Mouse (Mus musculus): Measurements from ENCODE around the gene Agap1. TPM values are rescaled to one million over a fixed set of nuclear protein-coding genes. Genes with fewer than 3 reads are reported as not detected.
A peak's percentile ranks its signal among the peaks of the same experiment; 100 is the strongest.

Gene Agap1
- total and polyA plus RNA-seq, 2 experiments from 2014 or later, result 40.1 to 108 TPM

GRCm38 (mm10) chr1:89611521-89611920 lies 156.9 kb downstream of the Agap1 start:
- no peaks in the 10 kb centered on the region for H3K9me3 ChIP-seq (ENCODE audit: low read length)
- DNase-seq (no peak), ATAC-seq (no peak)
- no peak for TF ChIP-seq CTCF (IDR thresholded peaks at IDR 0.05; ENCODE audit: low read depth)
- H3K4me3 ChIP-seq (ENCODE audit: low read depth, low read length), result no peak overlapping the region
- no peak overlapping the region for H3K9ac ChIP-seq
- no peaks in the 10 kb centered on the region for H3K27me3 ChIP-seq (ENCODE audit: insufficient read depth, low read length)
- 80% methylated on average over 6 of the region's 6 CpGs for WGBS
- H3K27ac ChIP-seq (ENCODE audit: low read depth, low read length), result no peak overlapping the region
- no peak overlapping the region for H3K4me2 ChIP-seq (ENCODE audit: low read depth)
- peaks cover 25% of the 10 kb centered on the region for H3K36me3 ChIP-seq (ENCODE audit: insufficient read depth)
- H3K4me1 ChIP-seq (ENCODE audit: insufficient read depth), result no peaks in the 10 kb centered on the region

GRCm38 (mm10) chr1:89613234-89613870 lies 158.7 kb downstream of the Agap1 start:
- no peaks in the 10 kb centered on the region for H3K4me1 ChIP-seq (ENCODE audit: insufficient read depth)
- DNase-seq, result no peak
- no peak overlapping the region for H3K4me3 ChIP-seq (ENCODE audit: low read depth, low read length)
- H3K9ac ChIP-seq, result no peak overlapping the region
- no peak for TF ChIP-seq CTCF (IDR thresholded peaks at IDR 0.05; ENCODE audit: low read depth)
- ATAC-seq, result 0 out of 2 replicates have a peak, but pooled peaks have one; percentile 21
- H3K9me3 ChIP-seq (ENCODE audit: low read length), result no peaks in the 10 kb centered on the region
- H3K27me3 ChIP-seq (ENCODE audit: insufficient read depth, low read length), result no peaks in the 10 kb centered on the region
- H3K27ac ChIP-seq (ENCODE audit: low read depth, low read length), result no peak overlapping the region
- WGBS, result 57% methylated on average over 5 of the region's 5 CpGs
- H3K4me2 ChIP-seq (ENCODE audit: low read depth), result no peak overlapping the region
- H3K36me3 ChIP-seq (ENCODE audit: insufficient read depth), result peaks cover 19% of the 10 kb centered on the region

GRCm38 (mm10) chr1:89616556-89616955 lies 161.9 kb downstream of the Agap1 start:
- H3K4me2 ChIP-seq (ENCODE audit: low read depth), result no peak overlapping the region
- DNase-seq, result no peak
- H3K4me3 ChIP-seq (ENCODE audit: low read depth, low read length), result no peak overlapping the region
- H3K9me3 ChIP-seq (ENCODE audit: low read length), result no peaks in the 10 kb centered on the region
- no peaks in the 10 kb centered on the region for H3K4me1 ChIP-seq (ENCODE audit: insufficient read depth)
- H3K36me3 ChIP-seq (ENCODE audit: insufficient read depth), result peaks cover 7% of the 10 kb centered on the region
- WGBS, result 84% methylated on average over 6 of the region's 6 CpGs
- H3K27ac ChIP-seq (ENCODE audit: low read depth, low read length), result no peak overlapping the region
- no peaks in the 10 kb centered on the region for H3K27me3 ChIP-seq (ENCODE audit: insufficient read depth, low read length)
- no peak overlapping the region for H3K9ac ChIP-seq
- no peak for ATAC-seq
- no peak for TF ChIP-seq CTCF (IDR thresholded peaks at IDR 0.05; ENCODE audit: low read depth)

- H3K27ac ChIP-seq (ENCODE audit: low read depth, low read length), result no peak overlapping the region
- H3K4me2 ChIP-seq (ENCODE audit: low read depth), result no peak overlapping the region
- DNase-seq (no peak), ATAC-seq (no peak)
- 69% methylated on average over 9 of the region's 9 CpGs for WGBS
- H3K36me3 ChIP-seq (ENCODE audit: insufficient read depth), result peaks cover 6% of the 10 kb centered on the region
- no peaks in the 10 kb centered on the region for H3K27me3 ChIP-seq (ENCODE audit: insufficient read depth, low read length)
- no peaks in the 10 kb centered on the region for H3K9me3 ChIP-seq (ENCODE audit: low read length)
- no peak overlapping the region for H3K9ac ChIP-seq
- TF ChIP-seq CTCF (IDR thresholded peaks at IDR 0.05; ENCODE audit: low read depth), result no peak
- no peaks in the 10 kb centered on the region for H3K4me1 ChIP-seq (ENCODE audit: insufficient read depth)
- no peak overlapping the region for H3K4me3 ChIP-seq (ENCODE audit: low read depth, low read length)
These were observed 162.7 kb downstream of the Agap1 start for GRCm38 (mm10) chr1:89617336-89617735.

- no peak for DNase-seq
- Histone ChIP-seq H3K27ac (ENCODE audit: low read depth, low read length) (no peak overlapping the region), H3K9ac (no peak overlapping the region), H3K36me3 (ENCODE audit: insufficient read depth) (no peaks in the 10 kb centered on the region; the same call in none of the 2 replicates), H3K4me2 (ENCODE audit: low read depth) (no peak overlapping the region), H3K4me1 (ENCODE audit: insufficient read depth) (no peaks in the 10 kb centered on the region), H3K27me3 (ENCODE audit: insufficient read depth, low read length) (no peaks in the 10 kb centered on the region), H3K9me3 (ENCODE audit: low read length) (no peaks in the 10 kb centered on the region), H3K4me3 (ENCODE audit: low read depth, low read length) (no peak overlapping the region)
- 79% methylated on average over 2 of the region's 2 CpGs for WGBS
- no peak for ATAC-seq
- no peak for TF ChIP-seq CTCF (IDR thresholded peaks at IDR 0.05; ENCODE audit: low read depth)
These were observed 165.4 kb downstream of the Agap1 start for GRCm38 (mm10) chr1:89619963-89620362.

- Histone ChIP-seq H3K27ac (ENCODE audit: low read depth, low read length) (no peak overlapping the region), H3K4me3 (ENCODE audit: low read depth, low read length) (no peak overlapping the region), H3K36me3 (ENCODE audit: insufficient read depth) (no peaks in the 10 kb centered on the region; the same call in none of the 2 replicates), H3K4me2 (ENCODE audit: low read depth) (no peak overlapping the region), H3K4me1 (ENCODE audit: insufficient read depth) (no peaks in the 10 kb centered on the region), H3K27me3 (ENCODE audit: insufficient read depth, low read length) (no peaks in the 10 kb centered on the region), H3K9me3 (ENCODE audit: low read length) (no peaks in the 10 kb centered on the region), H3K9ac (no peak overlapping the region)
- 71% methylated on average over 8 of the region's 8 CpGs for WGBS
- DNase-seq, result no peak
- ATAC-seq, result no peak
- no peak for TF ChIP-seq CTCF (IDR thresholded peaks at IDR 0.05; ENCODE audit: low read depth)
These were observed 166.6 kb downstream of the Agap1 start for GRCm38 (mm10) chr1:89621014-89621791.

GRCm38 (mm10) chr1:89621952-89622351 lies 167.3 kb downstream of the Agap1 start:
- H3K36me3 ChIP-seq (ENCODE audit: insufficient read depth), result no peaks in the 10 kb centered on the region; the same call in 1 of the 2 replicates
- H3K27ac ChIP-seq (ENCODE audit: low read depth, low read length), result no peak overlapping the region
- H3K9ac ChIP-seq, result no peak overlapping the region
- H3K27me3 ChIP-seq (ENCODE audit: insufficient read depth, low read length), result no peaks in the 10 kb centered on the region
- no peak overlapping the region for H3K4me3 ChIP-seq (ENCODE audit: low read depth, low read length)
- DNase-seq (no peak), ATAC-seq (no peak)
- H3K4me1 ChIP-seq (ENCODE audit: insufficient read depth), result no peaks in the 10 kb centered on the region
- H3K9me3 ChIP-seq (ENCODE audit: low read length), result no peaks in the 10 kb centered on the region
- 63% methylated on average over 8 of the region's 8 CpGs for WGBS
- H3K4me2 ChIP-seq (ENCODE audit: low read depth), result no peak overlapping the region
- no peak for TF ChIP-seq CTCF (IDR thresholded peaks at IDR 0.05; ENCODE audit: low read depth)

All from forebrain, postnatal 0 days (tissue).